Mouse (Mus musculus) bone marrow, adult 2 months (tissue): ENCODE results near the gene Pfdn4.

Source experiments
- CTCF ChIP-seq: fragments of 200-500 bp; IDR thresholded peaks from 2 replicates; pipeline ENCODE4 v1.5.1; 2011; ENCODE audit warnings: low read length, control low read depth; ENCODE audit not compliant: control insufficient read depth, insufficient read depth
- POLR2A ChIP-seq: fragments of 200-500 bp; IDR thresholded peaks from 2 replicates; pipeline ENCODE4 v1.6.1; 2011; ENCODE audit warnings: low read depth, mild to moderate bottlenecking, control low read depth, low read length, borderline replicate concordance; ENCODE audit not compliant: control insufficient read depth

DNA sequence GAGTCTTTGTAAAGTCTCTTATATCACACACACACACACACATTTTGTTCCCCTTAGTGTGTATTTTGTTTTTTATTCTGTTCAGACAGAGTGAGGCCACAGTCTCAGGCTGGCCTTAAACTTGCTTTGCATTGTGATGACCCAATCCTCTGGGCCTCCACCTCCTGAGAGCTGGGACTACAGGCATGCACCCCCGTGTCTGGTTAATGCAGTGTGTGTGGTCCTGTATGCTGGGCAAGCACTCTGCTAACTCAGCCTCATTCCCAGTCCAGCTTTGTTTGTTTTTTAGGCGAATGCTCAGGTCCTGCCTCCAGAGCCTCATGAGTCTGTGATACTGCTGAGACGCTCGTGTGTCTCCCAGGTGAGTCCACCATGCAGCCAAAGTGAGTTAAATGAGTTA lies 51.8 kb downstream of the Pfdn4 start:
- TF ChIP-seq CTCF (no peak), POLR2A (no peak)
